Mouse (Mus musculus): Measurements from ENCODE around the gene Cul1. TPM values are rescaled to one million over a fixed set of nuclear protein-coding genes. Genes with fewer than 3 reads are reported as not detected.
"Not testable (repeated sequence)": the region's sequence is repeated elsewhere in the genome, so short reads cannot be mapped to it uniquely, and the experiment has no call there.

The Cul1 gene
- 100 to 1,000 TPM; 116 to 127 TPM for total RNA-seq (2021)
- long read RNA-seq, experiment 1, transcript Cul1-201 (22 exons, 3,161 nt) = major isoform, 148 of 207 reads
- long read RNA-seq, experiment 1, partial matches to known transcripts = 9 of 207 reads
- long read RNA-seq, experiment 1, other reads (novel, unspliced or antisense) = 49 of 207 reads
- long read RNA-seq, experiment 2, transcript Cul1-201 (22 exons, 3,161 nt) = major isoform, 115 of 163 reads
- long read RNA-seq, experiment 2, partial matches to known transcripts = 10 of 163 reads
- long read RNA-seq, experiment 2, other reads (novel, unspliced or antisense) = 36 of 163 reads

DNA sequence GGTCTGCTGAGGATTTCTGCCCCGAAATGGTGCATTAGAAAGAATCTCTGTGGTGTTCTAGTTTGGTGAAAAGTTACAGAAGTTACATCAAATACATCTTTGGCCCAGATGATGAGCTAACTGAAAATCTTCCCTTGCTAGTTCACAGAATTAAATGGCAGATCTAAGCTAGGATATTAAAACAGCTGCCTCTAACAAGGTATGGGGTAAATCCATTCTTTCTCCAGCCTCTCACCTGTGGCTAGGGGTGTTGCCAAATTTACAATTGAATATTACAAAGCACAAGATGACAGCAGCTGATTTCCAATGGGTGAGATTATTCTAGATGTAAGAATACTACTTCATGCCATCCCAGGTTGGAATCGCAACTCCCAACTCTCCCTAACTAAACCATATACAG is at the start of gene Cul1:
TSS of gene Cul1 (plus strand) at position 301 of the 400 bp plus-strand sequence.
- intact Hi-C loops (cut with DNase I) = loop anchor here (5.0 kb wide), 1 partner anchor 136 kb away; no protein-coding TSS in a partner anchor
- DNase-seq (ENCODE audit: low spot score in 2 of 2) = no peak

DNA sequence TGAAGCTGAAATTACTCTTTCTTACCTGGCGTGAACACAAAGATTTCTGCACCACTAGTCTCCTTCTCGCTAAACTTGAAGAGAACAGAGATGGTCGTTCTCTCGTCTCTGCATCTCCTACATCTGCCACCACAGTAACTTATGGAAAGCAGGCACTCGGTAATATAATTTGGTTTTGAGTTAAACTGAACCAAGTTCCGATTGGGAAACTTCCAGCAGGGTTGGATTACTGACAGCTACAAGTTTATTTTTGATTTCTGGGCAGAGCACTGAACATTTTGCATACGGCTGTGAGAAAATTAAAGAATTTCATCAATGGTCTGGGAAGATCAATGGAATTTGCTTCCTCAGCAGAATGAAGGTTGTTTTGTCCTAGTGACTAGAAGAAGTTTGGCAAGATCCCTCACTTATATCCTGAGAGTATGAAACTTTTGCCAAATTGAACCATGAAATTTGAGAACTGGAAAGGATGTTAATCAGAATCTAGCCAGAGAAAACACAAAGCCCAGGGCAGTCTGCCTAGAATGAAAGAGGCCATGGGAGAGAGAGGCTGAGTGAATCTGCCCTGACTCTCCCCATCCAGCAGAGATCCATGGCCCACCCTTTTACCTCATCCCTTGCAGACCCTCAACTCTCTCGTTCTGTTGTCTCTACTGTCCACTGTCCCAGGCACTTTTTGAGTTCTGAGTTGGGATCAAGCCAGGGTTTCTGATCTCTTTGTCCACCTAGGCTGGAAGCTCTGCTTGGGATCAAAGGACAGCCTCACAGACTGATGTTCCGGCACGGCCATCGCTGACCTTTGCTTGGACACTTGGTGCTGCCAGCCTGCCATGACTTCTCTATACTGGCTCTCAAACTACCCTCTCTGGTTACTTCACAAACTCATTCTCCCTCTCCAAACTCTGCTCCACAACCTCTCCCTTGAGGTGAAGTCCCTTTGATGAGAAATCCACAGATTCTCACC is 48.5 kb upstream of the Cul1 start:
- peak; percentile 22 to 25 for DNase-seq (ENCODE audit: low spot score in 2 of 2)
- intact Hi-C loops (cut with DNase I) = no loop called here

DNA sequence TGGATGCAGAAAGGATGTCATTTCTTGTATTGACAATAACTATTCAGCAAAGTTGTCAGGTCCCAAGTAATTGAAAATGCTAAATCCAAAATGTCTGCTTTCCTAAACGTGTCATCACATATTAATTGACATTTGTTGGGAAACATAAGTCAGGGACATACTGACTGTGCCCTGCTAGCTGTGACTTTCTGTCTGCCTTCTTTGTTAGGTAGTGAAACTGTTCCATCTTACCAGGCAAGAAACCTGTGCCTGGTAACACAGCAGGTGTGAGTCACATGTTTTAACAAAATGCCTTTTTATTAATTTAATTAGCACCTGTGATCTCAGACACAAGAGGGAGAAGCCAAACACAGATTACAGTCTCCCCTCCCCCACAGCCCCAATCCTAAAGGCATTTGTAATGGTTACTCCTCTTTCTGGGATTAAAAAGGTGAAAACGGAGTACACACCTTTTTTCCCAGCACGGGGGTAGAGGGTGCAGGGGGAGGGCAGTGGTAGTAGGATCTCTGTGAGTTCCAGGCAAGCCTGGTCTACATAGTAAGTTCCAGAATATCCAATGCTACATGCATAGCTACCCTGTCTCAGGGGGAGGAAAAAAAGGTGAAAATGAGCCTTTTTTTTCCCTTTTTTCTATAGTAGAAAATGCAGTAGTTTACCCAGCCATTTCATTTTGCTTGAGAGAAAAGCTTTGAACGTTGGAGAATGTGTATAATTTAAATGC is 40.2 kb upstream of the Cul1 start:
- no peak for DNase-seq (ENCODE audit: low spot score in 2 of 2)
- intact Hi-C loops (cut with DNase I) = no loop called here

DNA sequence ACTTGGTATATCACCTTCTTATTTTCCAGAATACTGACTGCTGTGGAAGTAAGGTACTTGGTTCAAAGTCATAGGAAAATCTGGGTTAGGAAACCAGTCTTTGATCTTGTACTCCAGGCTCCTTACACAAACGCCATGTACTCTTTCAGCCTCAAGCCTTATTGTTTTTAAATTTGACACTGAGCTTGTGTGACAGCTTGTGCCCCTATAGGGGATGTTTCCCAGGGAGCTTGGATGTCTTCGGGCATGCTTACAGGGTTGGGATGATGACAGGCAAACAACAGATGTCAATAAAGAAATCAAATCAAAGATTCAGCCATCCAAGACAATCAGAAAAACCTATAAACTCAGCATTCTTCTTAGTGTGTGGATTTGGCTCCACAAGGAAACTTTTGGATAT is 39.5 kb upstream of the Cul1 start:
- DNase-seq (ENCODE audit: low spot score in 2 of 2) = no peak
- intact Hi-C loops (cut with DNase I) = no loop called here

DNA sequence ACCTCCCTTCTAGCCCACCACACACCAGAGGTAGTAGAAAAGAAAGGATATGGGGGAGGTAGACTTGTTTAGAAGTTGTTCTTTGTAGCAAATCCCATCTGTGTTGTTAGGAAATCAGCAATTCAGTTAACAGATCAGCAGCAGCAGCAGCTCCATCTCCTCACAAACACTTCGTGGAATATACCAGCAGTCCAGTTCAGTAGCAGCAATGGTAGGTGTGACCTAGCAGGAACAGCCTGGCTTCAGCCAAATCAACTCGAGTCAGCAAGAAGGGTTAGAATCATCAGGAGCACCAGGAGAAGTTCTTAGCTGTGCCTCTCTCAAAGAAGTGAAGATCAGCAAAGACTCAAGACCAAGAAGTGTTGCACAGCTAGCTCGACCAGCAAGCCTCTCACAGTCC is 34.5 kb upstream of the Cul1 start:
- DNase-seq (ENCODE audit: low spot score in 2 of 2) = no peak
- intact Hi-C loops (cut with DNase I) = no loop called here

DNA sequence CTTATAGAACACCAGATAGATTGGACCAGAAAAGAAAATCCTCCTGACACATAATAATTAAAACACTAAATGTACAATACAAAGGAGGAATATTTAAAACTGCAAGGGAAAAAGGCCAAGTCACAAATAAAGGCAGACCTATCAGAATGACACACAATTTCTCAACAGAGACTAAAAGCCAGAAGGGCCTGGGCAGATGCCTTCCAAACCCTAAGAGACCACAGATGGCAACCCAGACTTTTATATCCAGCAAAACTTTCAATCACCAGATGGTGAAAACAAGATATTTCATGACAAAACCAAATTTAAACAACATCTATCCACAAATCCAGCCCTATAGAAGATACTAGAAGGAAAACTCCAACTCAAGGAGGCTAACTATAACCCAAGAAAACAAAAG is 33.0 kb upstream of the Cul1 start:
- DNase-seq (ENCODE audit: low spot score in 2 of 2) = no peak
- intact Hi-C loops (cut with DNase I) = no loop called here

DNA sequence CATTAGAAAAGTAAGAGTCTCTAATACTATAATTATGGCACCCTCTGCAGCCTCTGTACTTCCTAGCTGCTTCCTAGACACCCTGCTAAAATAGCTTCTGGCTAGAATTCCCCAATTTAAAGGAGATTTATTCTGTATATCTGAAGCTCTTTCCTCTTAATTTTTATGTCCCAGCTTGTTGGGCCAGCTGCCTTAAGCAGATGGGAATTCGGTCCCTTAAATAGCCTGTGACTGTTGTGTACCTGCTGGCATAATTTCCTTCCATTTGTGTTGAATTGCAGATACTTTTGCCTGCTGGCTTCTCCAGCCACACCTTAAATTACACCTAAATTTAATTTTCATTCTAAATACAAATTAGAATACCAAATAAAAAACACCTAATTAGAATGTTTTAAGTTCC is 32.0 kb upstream of the Cul1 start:
- intact Hi-C loops (cut with DNase I) = no loop called here
- no peak for DNase-seq (ENCODE audit: low spot score in 2 of 2)

DNA sequence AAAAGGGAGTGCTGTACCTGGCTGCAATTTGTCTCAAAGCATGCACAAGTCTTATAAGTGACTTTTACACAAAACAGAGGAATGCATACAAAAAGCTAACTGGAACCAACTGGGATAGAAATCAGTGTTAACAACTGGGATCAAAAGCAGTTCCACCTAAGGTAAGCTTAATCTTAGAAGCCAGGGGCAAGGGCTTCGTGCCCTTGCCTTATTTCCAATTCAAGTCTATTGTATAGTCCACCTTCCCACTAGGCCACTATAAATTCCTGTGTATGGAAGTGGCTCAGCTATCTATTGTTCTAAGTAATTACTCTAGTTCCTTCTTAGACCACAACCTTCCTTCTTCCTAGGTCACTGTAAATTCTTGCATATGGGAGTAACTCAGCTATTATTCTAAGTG is 27.1 kb upstream of the Cul1 start:
- no peak for DNase-seq (ENCODE audit: low spot score in 2 of 2)
- intact Hi-C loops (cut with DNase I) = no loop called here

DNA sequence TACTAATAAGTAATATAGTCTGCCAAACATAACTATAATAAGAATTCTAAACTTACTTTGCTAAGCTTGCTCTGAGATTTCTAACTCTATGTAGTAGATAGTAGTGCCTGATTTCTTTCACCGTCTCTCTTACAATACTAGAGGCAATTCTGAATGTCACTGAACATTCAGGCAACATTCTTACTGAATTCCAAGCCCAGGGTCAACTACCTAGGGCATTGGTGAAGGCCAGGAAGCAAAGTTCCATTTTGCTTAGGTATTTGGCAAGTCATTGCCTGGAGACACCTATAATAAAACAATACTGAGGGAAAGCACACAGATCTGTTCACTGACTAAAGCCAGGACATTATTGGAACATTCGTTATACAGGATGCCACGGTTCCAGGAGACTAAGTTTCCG is 26.6 kb upstream of the Cul1 start:
- DNase-seq (ENCODE audit: low spot score in 2 of 2); intact Hi-C loops (cut with DNase I): not testable (repeated sequence)

DNA sequence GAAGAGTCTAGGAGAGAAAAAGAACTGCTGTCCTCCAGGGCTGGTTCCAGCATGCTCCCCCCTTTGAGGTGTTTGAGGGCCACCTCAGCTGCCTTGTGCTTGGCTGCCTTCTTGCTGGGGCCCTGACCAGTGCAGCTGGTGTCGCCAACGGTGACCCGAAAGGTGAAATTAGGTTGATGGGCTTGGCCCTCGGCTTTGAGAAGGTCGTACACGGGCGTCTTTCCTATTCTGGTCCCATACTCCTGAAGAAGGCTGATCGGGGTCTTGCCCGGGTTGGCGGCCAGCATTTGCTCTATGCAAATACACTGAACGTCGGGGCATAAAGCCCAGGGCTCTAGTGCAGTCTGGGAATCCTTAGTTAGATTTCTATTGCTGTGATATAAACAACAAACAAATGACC is 20.4 kb upstream of the Cul1 start:
- DNase-seq (ENCODE audit: low spot score in 2 of 2); intact Hi-C loops (cut with DNase I): not testable (repeated sequence)

DNA sequence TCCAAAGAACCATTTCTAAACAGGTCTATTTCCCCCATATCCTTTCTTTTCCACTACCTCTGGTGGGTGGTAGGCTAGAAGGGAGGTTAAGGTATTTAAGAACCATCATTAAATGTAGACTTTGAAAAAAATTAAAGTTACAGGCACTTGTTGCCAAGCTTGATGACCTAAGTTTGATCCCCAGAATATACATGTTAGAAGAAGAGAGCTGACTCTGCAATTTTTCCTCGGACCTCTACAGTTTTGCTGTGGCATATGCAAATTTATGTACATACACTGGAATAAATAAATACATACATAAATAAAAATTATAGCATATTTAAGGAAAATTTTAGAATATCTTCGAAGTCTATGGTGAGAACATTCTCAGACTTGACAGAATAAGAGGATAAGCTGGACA is 13.1 kb upstream of the Cul1 start:
- intact Hi-C loops (cut with DNase I) = no loop called here
- DNase-seq (ENCODE audit: low spot score in 2 of 2) = no peak

DNA sequence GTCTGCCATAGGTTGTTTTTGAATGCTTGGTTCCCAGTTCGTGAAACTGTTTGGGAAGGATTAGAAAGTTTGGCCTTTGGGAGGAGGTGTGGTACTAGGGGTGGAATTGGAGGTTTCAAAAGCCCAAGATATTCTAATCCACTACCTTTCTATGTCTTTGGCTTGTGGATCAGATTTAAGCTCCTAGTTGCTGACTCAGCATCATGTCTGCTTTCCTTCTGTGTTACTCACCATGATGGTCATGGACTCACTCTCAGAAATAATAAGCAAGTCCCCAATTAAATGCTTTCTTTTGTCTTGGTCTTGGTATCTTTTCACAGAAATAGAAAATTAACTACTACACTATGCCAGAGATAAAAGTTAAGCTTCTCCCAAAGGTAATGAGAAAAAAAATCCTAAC is 5.5 kb upstream of the Cul1 start:
- DNase-seq (ENCODE audit: low spot score in 2 of 2) = no peak
- intact Hi-C loops (cut with DNase I) = no loop called here

DNA sequence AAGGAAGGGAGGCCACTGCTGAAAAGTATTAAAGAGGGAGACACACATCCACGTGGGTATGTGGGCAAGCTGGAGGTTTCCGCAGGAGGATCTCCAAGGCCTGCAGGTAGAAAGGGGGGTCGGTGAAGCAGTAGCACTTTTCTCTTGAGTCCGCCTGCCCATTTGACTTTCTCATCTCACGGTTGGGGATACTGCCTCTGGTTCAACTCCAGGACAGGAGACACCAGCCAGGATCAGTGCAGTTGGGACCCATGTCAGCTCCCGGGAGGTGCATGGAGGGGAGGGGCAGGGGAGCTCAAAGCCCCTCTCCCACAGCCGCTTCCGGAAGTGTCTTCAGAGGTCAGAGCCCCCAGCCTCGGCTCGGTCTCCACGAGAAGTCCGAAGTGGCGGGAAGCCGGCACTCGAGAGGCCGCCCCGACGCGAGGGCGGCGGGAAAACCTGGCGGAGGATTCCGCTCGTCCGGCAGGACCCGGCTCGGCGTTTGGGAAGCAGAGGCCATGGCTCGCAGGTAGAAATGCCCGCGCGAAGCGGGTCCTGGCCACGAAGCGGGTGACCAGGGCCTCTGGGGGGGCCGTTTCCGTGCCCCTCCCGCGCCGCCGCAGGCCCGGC is 428 bp downstream of the Cul1 start:
- peak; percentile 13 to 26 for DNase-seq (ENCODE audit: low spot score in 2 of 2)
- intact Hi-C loops (cut with DNase I) = loop anchor here (5.0 kb wide), 1 partner anchor 136 kb away; no protein-coding TSS in a partner anchor

DNA sequence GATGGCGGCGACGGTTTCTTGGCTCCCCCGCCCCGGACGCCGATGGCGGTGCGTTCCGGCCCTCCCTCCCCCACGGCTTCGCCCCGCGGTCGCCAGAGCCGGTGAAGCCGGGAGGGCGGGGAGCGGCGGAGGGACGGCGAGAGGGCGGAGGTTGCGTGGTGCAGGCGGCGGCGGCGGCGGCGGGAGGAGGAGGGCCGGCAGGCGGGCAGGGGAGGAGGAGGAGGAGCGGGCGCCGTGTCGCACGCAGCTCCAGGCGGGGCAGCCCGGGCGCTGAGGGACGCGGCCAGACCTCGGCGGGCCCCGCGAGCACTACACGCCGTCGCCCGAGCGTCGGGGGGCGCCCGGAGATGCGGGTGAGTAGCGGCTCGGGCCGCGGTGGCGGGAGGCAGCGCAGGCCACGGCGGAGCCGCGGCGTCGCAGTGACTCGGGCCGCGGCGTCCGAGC is 955 bp downstream of the Cul1 start:
- intact Hi-C loops (cut with DNase I) = loop anchor here (5.0 kb wide), 1 partner anchor 137 kb away; no protein-coding TSS in a partner anchor
- DNase-seq (ENCODE audit: low spot score in 2 of 2) = peak; percentile 31 to 72

DNA sequence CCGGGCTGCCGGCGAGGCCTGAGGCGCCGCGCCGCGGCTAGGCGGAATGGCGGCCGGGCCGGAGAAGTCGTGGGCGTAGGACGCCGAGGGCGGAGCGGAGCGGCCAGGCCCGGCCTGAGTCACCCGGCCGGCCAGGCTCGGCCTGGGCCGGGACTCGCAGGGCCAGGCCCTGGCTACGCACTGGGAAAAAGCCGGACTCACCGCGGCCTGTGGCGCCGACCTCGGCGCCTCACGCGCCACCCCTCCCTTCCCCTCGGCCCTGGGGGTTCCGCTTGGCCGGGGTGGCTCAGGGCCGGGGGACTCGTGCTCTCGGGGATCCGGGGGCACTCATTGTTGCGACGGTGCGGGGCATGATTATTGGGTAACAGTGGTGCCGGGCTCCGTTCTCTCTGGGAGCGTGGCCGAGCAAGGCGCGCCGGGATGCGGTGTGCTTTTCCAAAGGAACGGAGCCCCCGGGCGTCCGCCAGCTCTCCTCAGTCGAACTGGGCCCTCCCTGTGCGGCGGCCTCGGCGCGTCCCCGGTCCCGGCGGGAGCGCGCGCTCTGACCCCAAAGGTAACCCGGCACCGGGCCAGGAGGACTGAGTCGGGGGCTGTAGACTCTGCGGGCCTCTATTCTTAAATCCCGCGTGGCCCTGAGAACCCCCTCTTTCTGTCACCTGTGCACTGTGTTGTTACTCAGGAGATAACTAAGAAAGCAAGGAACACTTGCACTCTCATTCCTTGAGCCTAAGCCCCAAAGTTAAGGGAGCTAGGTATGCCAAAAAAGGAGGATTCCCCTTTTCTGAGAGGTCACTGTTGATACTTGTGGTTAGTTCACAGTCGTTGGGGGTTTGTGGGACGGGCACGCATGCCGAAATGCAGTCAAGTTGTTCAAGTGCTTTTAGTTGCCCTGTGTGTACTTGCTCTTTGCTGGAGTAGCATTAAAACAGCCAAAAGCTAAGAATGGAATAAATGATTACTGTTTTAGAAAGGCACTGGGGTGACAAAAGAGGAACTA is 1.7 kb downstream of the Cul1 start:
- intact Hi-C loops (cut with DNase I) = loop anchor here (5.0 kb wide), 1 partner anchor 138 kb away; no protein-coding TSS in a partner anchor
- DNase-seq (ENCODE audit: low spot score in 2 of 2) = peak; percentile 30 to 58

DNA sequence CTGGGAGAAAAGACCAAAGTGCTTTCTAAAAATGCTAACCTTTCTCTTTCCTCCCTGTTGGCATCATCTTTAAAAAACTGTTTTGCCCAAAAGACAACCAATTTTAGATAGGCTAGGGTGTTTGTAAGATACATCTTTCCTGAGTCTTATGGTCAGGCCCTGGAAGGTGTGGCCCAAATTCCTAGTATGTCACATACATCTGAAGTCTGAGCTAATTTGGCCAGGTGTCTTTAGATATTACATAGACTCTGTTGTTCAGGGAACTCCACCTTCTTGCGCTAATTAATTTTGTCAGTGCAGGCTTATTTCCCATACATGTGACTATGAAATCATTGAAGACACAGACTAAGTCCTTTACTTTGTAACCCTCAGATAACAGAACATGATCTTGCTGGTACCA is 2.6 kb downstream of the Cul1 start:
- intact Hi-C loops (cut with DNase I) = no loop called here
- no peak for DNase-seq (ENCODE audit: low spot score in 2 of 2)

DNA sequence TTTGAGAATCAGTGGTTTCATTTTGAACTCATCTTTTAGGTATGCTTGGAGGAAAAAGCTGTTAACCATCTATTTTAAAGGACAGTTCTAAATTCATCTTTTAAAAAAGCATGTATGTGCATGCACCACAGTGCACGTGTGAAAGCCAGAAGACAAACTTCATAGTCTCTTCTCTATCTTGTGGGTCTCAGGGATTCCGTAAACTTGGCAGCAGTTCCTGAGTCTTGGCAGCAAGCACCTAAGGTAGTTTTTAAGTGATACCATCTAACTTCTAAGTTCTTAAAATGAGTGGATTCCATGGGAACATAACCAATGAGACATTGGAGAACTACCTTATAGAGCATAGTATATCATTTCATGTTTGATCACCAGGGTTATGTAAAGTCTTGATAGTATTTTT is 3.7 kb downstream of the Cul1 start:
- intact Hi-C loops (cut with DNase I) = no loop called here

DNA sequence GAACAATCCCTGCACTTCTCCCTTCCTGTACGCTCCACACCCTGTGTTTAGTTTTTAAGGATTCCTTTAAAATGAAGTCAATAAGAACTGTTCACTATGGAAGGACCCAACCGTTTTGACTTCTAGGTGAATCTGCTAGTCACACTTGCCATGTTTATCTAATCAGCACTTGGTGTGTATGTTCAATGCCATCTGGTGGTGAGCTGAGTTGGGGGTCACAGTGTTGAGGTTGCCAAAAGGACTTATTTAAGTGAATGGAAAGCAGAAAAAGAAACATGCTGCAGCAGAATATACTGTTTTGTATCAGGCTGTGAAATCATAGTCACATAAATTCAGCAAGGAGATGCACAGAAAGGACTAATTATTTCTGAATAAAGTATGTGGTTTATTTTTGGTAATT is 12.2 kb downstream of the Cul1 start:
- DNase-seq (ENCODE audit: low spot score in 2 of 2) = no peak
- intact Hi-C loops (cut with DNase I) = no loop called here

More for the DNA sequence above, 3.7 kb downstream of the Cul1 start:
- no peak for DNase-seq (ENCODE audit: low spot score in 2 of 2)
